Mouse (Mus musculus): ENCODE results near the gene 1810013L24Rik.
A peak's percentile ranks its signal among the peaks of the same experiment; 100 is the strongest.

1810013L24Rik gene

DNA sequence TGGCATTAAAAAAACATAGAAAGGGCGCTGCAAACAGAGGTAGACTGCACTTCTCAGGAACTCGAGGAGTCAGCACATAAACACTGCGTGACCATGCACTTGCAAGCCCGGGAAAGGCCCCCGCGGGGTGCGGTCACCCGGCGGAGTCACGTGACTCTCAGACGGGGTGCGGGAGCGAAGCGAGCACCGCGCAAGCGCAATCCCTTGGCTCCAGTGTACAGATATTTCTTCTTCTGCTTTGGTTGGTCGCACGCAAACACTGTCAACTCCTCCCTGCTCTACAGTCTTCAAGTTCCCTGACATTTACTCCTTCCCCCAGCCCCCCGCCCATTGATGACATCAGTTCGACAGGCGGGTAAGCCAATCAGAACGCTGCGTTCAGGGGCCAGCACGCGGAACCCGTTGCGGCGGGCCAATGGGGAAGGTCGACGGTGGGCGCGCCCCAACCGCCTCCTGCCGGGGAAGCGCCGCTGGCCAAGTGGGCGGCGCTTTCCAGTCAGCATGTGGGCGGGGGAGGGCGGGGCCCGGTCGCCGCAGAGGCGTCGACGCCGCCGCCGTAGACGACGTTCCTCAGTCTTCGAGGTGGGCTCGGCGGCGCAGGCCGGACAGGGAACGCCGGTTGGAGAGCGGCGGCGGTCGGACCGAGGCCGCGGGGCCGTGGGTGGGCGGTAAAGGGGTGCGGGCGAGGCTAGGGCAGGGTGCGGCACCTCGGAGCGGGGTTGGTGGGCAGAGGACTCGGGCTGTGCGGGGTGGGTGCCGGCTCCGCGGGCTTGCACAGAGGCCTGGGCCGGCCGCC is at the start of gene 1810013L24Rik:
Gene 1810013L24Rik (plus strand): TSS at position 537 of the 796 bp plus-strand sequence.
- DNase-seq = peak; percentile 98 to 99

DNA sequence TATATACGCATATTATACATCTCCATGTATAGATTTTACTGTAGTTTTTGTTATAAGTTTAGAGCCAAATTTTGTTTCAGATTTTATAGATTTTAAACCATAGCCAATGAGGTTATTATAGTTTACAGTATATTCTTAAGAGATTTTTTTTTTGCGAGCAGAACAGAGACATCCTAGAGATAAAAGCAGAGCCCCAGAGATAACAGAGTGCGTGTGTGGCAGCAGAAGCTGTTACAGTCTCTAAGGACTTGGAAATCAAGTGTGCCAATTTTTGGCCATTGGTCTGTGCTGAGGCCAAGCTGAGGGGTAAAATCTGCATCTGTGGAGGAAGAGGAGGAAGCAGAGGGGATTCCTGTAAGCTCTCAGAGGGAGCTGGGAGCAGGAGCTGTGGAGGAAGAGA is 49.7 kb upstream of the 1810013L24Rik start:
- no peak for DNase-seq

DNA sequence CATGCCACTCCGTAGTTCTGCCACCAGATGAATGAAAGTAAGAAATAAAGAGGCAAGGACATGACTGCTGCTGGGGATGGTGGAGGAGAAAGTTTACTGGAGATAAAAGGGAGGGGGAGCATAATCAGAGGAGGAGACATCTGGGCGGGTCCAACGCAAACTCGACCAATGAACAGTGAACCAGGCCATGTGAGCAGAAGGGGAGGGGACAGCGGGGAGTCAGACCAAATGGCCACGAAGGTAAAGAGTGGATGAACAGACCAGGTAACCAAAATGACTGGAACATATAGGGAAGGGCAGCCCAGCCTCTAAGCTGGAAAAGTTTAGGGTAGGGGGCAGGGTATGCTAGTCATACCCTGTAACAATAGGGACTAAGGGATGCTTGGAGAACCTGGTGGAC is 48.7 kb upstream of the 1810013L24Rik start:
- DNase-seq = no peak

GRCm38 (mm10) chr16:8781660-8782059 is 48.2 kb upstream of the 1810013L24Rik start:
- DNase-seq = no peak

DNA sequence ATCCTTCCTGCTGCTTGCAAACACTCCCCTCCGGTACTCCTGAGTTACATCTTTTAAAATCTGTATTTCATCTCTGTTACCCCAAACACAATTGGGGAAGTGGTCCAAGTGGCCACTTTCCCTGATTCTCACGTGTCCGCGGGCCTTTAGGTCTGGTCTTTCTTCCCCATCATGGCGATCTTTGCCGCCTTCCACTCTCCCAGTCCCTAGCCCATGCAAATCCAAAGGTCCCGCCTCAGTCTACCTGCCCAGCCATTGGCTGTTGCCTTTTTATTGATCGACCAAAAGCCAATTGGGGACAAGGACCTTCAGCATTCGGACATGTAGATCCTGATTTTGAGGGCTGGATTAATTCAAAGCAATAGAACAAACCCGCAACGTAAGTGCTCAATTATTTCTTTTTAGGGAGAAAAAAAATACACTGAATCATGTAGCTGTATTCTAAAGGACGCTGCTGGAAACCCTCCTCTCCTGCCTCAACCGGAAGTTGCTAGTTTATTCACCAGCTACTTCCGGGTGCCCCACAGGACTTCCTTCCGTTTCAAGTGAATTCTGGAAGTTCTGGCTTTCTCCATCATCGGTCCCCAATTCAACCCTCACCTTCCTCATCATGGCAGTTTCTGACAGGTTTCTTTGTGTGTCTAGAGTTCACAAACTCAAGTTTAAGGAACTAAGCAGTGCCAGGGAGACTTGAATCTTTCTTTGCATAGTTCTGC is 46.5 kb upstream of the 1810013L24Rik start:
- DNase-seq = no peak

DNA sequence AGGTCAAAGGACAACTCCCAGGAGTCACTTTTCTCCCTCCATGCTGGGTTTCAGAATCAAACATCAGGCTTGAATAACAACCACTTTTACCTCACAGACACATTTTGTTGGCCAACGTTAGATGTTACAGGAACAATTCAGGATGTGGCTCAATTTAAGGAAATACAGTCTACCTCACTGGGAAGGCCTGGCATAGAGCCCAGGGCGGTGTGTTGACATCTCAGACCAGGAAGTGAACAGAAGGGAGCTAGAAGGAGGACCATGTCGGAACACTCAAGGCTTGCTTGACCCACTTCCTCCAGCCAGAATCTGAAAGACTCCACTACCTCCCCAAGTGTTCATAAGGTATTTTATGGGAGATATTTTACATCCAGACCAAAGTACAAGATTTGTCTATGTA is 45.1 kb upstream of the 1810013L24Rik start:
- peak in 1 of 2 experiments; percentile 6 for DNase-seq

DNA sequence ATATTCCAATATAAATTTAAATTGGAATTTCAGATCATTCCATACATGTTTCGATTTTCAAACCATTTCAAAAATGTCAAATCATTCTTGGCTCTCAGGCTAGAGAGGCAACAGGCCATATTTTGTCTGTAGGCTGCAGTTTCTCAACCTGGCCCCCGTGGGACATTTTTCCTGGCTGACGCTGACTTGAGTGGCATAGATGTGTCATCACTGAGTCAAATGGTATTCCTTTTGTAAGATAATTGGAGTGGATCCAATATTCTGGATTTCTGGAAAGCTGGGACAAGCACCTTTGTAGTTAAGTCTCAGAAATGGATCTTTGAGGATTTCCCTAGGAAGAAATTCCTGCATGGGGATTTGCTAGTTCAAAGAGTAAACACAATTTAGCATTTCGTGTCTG is 39.0 kb upstream of the 1810013L24Rik start:
- no peak for DNase-seq

DNA sequence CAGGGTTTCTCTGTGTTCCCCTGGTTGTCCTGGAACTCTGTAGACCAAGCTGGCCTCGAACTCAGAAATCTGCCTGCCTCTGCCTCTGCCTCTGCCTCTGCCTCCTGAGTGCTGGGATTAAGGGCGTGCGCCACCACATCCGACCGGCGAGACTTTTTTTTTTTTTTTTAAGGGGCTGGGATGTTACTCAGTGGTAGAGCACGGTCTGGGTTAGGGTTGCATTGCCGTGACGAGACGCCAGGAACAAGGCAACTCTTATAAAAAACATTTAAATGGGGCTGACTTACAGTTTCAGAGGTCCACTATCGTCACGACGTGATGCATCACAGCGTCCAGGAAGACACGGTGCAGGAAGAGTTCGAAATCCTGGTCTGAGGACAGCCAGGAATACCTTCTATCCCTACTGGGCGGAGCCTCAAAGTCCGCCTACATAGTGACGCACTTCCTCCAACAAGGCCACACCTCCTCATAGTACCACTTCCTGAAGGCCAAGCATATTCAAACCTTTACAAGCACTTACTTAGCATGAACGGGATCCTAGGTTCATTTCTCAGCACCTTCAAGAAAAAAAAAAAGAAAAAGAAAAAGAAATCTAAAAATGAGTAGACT is 37.8 kb upstream of the 1810013L24Rik start, which contains the start of gene Usp7:
Gene Usp7 (minus strand): TSS at position 360 of the 609 bp plus-strand sequence.
- no peak for DNase-seq

GRCm38 (mm10) chr16:8794952-8795351 is 34.9 kb upstream of the 1810013L24Rik start:
- no peak for DNase-seq

DNA sequence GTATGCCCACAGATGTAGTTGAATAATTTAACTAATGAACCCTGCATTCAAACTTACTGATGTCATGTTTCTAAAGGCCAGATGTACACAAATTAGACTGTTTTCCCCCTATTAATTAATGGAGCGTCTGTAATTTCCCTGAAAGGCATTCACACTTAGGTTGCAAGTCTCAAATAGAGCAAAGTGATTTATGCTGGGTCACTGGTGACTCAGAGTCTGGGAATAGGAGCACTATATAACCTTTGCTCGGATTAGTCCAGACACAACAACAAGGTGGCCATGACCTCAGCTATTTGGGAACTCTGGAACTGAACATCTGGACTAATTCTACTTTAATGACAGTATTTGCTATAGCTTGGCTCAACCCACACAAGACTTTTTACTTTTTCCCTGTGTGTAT is 34.0 kb upstream of the 1810013L24Rik start:
- DNase-seq = no peak

GRCm38 (mm10) chr16:8806703-8807102 is 23.2 kb upstream of the 1810013L24Rik start:
- DNase-seq = peak in 1 of 2 experiments; percentile 13

DNA sequence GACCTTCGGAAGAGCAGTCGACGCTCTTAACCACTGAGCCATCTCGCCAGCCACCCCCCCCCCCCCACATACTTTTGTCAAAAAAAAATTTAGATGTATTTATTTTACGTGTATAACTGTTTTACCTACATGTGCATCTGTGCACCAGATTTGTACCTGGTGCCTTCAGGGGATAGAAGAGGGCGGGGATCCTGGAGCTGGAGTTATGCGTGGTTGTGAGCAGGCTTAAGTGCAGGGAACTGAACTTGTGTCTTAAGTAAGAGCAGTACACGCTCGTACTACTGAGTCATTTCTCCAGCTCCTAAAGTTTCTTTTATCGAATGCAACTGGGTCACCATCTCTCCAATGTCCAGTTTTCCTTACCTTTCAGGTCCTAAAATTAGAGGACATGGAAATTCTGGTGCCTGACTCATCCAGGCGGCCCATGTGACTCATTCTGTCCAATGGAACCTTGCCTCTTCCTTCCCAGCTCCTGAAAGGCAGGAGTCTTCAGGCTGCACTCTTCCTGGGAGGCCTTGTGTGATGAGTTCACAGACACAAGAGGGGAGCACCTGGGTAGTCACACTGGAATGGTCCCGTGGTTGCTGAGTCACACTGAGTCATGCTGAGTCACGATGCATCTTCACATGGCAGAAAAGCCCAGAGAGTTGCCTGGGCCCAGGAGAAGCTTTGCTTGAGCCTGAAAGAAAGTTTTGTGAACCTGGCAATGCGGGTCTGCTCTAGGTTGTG is 19.3 kb upstream of the 1810013L24Rik start:
- no peak for DNase-seq

GRCm38 (mm10) chr16:8817872-8818271 is 12.0 kb upstream of the 1810013L24Rik start:
- DNase-seq = peak in 1 of 2 experiments; percentile 22

DNA sequence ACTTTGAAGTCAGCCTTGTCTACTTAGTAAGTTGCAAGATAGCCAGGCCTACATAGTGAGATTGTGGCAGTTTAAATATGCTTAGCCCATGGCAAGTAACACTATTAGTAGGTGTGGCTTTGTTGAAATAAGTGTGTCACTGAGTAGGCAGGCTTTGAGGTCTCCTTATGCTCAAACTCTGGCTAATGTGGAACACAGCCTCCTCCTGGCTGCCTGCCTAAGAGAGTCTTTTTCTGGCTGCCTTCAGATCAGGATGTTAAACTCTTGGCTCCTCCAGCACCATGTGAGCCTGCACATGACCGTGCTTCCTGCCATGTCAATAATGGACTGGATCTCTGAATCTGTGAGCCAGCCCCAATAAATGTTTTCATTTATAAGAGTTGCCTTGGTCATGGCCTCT is 8.5 kb upstream of the 1810013L24Rik start:
- peak; percentile 54 to 57 for DNase-seq

GRCm38 (mm10) chr16:8822586-8822985 is 7.3 kb upstream of the 1810013L24Rik start:
- no peak for DNase-seq

DNA sequence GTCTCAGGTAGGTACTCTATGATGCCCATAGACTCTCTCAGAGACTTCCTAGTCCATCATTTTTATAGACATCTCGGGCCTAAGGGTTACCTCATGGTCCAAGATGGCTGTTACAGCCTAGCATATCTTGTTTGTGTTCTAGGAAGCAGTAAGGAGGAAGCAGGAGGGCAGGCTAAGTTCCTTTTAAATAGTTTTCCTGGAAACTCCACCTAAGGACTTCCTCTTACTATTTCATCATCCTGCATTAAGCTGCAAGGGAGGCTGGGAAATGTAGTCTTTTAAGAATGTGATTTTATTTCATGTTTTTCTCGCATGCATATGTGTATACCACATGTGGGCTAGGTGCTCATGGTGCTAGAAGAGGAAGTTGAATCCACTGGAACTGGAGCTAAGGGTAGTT is 6.2 kb upstream of the 1810013L24Rik start:
- no peak for DNase-seq

- no peak for DNase-seq
Measured at GRCm38 (mm10) chr16:8827366-8827765, 2.5 kb upstream of the 1810013L24Rik start.

- DNase-seq = peak in 1 of 2 experiments; percentile 84
Measured at GRCm38 (mm10) chr16:8828636-8829563, 1.0 kb upstream of the 1810013L24Rik start.

DNA sequence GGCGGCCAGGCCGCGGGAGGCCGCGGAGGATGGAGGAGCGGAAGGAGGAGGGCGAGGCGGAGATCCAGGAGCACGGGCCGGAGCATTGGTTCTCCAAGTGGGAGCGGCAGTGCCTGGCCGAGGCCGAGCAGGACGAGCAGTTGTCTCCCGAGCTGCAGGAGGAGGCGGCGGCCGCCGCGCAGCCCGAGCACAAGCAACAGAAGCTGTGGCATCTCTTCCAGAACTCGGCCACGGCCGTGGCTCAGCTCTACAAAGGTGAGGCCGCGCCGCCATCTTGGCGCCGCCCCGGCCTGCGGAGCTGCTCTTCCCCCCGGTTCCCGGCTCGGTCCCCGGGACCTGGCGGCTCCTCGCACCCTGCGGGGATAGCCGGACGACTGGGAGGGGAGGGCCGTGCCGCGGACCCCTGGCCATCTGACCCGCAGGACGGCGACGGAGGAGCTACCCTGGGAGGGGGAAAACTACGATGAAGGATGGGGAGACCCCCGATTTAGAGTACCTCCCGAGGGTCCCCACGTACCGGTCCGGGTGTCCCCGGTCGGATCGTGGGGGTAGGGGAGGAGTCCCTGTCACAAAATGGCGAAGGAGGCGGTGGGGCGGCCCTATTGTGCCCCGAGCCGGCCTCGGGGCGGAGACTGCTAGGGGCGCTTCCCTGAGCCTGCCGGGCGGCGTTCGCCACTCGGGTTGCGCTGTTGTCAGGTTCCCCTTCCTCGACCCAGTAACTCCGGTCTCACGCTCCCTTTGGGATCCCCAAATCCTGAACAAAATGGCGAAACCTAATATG is 721 bp downstream of the 1810013L24Rik start:
- peak; percentile 53 to 59 for DNase-seq

DNA sequence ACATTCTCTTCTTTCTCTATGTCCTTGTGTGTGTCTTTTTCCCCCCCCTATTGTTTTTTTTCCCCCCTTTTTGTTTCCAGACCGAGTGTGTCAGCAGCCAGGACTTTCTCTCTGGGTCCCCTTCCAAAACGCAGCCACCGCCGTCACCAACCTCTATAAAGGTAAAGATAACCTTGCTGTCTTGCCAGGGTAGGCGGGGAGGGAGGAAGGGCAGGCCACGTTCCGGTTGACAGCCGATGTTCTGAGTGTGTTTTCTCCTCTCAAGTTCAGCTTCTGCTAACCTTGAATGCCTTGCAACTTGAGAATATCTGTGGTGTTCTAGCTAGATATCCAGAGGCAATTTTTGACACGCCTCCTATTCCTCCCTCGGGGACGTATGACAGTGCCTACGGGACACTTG is 1.3 kb downstream of the 1810013L24Rik start:
- DNase-seq = peak; percentile 19 to 33

DNA sequence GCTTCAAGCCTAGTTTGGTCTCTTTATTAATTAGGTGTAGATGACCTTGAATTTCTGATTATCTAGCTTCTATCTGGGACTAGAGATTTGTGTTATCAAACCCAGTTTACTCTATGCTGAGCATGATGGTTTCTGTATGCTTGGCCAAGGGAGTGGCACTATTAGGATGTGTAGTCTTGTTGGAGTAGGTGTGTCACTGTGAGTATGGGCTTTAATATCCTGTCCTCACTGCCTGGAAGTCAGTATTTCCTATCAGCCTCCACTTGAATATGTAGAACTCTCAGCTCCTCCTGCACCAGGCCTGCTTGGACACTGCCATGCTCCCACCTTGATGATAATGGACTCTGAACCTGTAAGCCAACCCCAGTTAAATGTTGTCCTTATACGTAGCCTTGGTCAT is 7.0 kb downstream of the 1810013L24Rik start:
- no peak for DNase-seq

All from cerebellum, postnatal 36 days (tissue).